Mouse (Mus musculus) testis, adult 2 months (tissue): Measurements from ENCODE around the gene Nudt4. TPM values are rescaled to one million over a fixed set of nuclear protein-coding genes. Genes with fewer than 3 reads are reported as not detected.

Experiments
- H3K27ac ChIP-seq: fragments of 200-500 bp; 2 replicates; pipeline ENCODE4 v1.5.1; 2012; ENCODE audit warnings: low read depth, low read length; ENCODE audit not compliant: control insufficient read depth, insufficient read depth
- H3K27me3 ChIP-seq: fragments of 200-500 bp; 2 replicates; pipeline ENCODE4 v1.6.1; 2012; ENCODE audit warnings: mild to moderate bottlenecking, low read length, moderate library complexity; ENCODE audit not compliant: control insufficient read depth, insufficient read depth
- H3K36me3 ChIP-seq: fragments of 200-500 bp; 2 replicates; pipeline ENCODE4 v1.6.1; 2012; ENCODE audit warnings: mild to moderate bottlenecking, low read length; ENCODE audit not compliant: control insufficient read depth, insufficient read depth
- H3K4me1 ChIP-seq: fragments of 200-500 bp; 2 replicates; pipeline ENCODE4 v1.6.1; 2012; ENCODE audit warnings: low read length; ENCODE audit not compliant: control insufficient read depth, insufficient read depth
- H3K4me3 ChIP-seq: fragments of 200-500 bp; 2 replicates; pipeline ENCODE4 v1.5.1; 2012; ENCODE audit warnings: low read depth, mild to moderate bottlenecking, low read length, moderate library complexity, mixed read lengths; ENCODE audit not compliant: control insufficient read depth
- CTCF ChIP-seq: fragments of 200-500 bp; IDR thresholded peaks from 2 replicates; pipeline ENCODE4 v1.5.1; 2012; ENCODE audit warnings: low read depth, mild to moderate bottlenecking, inconsistent platforms, low read length, moderate library complexity; ENCODE audit not compliant: control insufficient read depth, insufficient read depth, insufficient replicate concordance
- POLR2A ChIP-seq: fragments of 200-500 bp; IDR thresholded peaks from 2 replicates; pipeline ENCODE4 v1.6.1; 2012; ENCODE audit warnings: low read depth, mild to moderate bottlenecking, inconsistent platforms, low read length, moderate library complexity; ENCODE audit not compliant: control insufficient read depth
- polyA plus RNA-seq: library from polyadenylated mRNA; depleted of rRNA; stranded (reverse); fragments of >200 nt; gene quantifications from 2 replicates; pipeline ENCODE4 v1.2.3, GENCODE M21; 2012

Gene Nudt4
- polyA plus RNA-seq, 1 experiment, result 204 TPM

GRCm38 (mm10) chr10:95577567-95577950, 13.6 kb upstream of the Nudt4 start:
- TF ChIP-seq CTCF (no peak), POLR2A (no peak)
- H3K27ac ChIP-seq, result no peak overlapping the region

GRCm38 (mm10) chr10:95576876-95577566, 13.1 kb upstream of the Nudt4 start:
- Histone ChIP-seq H3K4me3 (no peak overlapping the region), H3K27ac (no peak overlapping the region), H3K36me3 (no peaks in the 10 kb centered on the region), H3K27me3 (no peaks in the 10 kb centered on the region), H3K4me1 (peaks cover 5% of the 10 kb centered on the region)
- TF ChIP-seq POLR2A (no peak), CTCF (no peak)

More at GRCm38 (mm10) chr10:95577567-95577950, 13.6 kb upstream of the Nudt4 start:
- Histone ChIP-seq H3K4me1 (peaks cover 5% of the 10 kb centered on the region), H3K36me3 (no peaks in the 10 kb centered on the region), H3K27me3 (no peaks in the 10 kb centered on the region), H3K4me3 (no peak overlapping the region)

DNA sequence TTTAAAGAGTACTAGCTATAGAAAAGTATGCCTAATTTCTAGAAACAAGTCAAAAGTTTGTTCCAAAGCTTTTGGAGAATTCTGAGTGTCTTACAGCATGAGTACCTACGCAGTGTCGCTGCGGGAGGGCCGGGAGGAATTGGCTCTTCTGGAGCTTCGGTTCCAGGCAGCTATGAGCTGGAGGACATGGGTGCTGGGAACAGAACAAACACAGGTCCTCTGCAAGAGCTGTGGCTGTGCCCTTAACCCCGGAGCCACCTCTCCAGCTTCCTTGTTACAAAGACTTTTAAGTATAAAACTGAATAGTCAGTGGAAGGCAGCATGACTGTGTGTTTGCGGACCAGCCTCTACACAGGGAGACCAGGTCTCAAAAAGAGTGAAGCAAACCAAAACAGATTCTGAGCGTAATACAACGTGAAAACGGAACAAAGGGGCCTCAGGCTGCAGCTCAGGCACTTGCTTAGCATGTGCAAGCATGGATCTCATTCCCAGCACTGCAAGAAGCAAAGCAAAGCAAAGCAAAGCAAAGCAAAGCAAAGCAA, 12.0 kb upstream of the Nudt4 start:
- no peaks in the 10 kb centered on the region for H3K27me3 ChIP-seq
- no peak overlapping the region for H3K4me3 ChIP-seq
- no peak overlapping the region for H3K27ac ChIP-seq

GRCm38 (mm10) chr10:95574994-95575393, 11.0 kb upstream of the Nudt4 start:
- Histone ChIP-seq H3K4me3 (no peak overlapping the region), H3K36me3 (no peaks in the 10 kb centered on the region), H3K27ac (no peak overlapping the region), H3K27me3 (no peaks in the 10 kb centered on the region), H3K4me1 (peaks cover 5% of the 10 kb centered on the region)
- TF ChIP-seq CTCF, result no peak
- no peak for TF ChIP-seq POLR2A

More for the DNA sequence above, 12.0 kb upstream of the Nudt4 start:
- Histone ChIP-seq H3K36me3 (no peaks in the 10 kb centered on the region), H3K4me1 (peaks cover 5% of the 10 kb centered on the region)
- no peak for TF ChIP-seq CTCF
- TF ChIP-seq POLR2A, result no peak

- TF ChIP-seq POLR2A (no peak), CTCF (no peak)
- Histone ChIP-seq H3K36me3 (no peaks in the 10 kb centered on the region), H3K27me3 (no peaks in the 10 kb centered on the region), H3K4me1 (peaks cover 8% of the 10 kb centered on the region), H3K4me3 (no peak overlapping the region), H3K27ac (no peak overlapping the region)
These were observed 5.5 kb upstream of the Nudt4 start for GRCm38 (mm10) chr10:95569441-95569840.

DNA sequence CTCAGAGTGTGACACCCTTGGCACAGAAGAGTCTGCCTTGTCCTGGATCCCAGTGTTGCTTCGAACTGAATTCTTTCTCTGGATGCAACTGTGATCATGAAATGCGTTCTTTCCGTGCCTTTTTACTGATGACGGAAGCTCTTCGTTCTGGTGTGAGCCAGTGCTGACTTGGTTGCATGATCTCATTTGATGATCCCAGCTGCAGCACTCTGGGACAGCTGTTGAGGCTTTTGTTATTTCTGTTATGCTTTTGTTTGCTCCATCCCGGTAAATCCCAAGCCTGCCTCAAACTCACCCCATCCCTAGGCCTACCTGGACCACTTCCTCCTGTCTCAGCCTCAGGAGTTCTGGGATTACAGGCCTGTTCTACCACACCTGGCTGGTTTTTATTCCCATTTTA, 4.1 kb upstream of the Nudt4 start:
- Histone ChIP-seq H3K4me1 (peaks cover 8% of the 10 kb centered on the region), H3K4me3 (no peak overlapping the region), H3K36me3 (no peaks in the 10 kb centered on the region), H3K27ac (no peak overlapping the region), H3K27me3 (no peaks in the 10 kb centered on the region)
- TF ChIP-seq POLR2A (no peak), CTCF (no peak)

GRCm38 (mm10) chr10:95567550-95567949, 3.6 kb upstream of the Nudt4 start:
- TF ChIP-seq CTCF (no peak), POLR2A (no peak)

More at GRCm38 (mm10) chr10:95567550-95567949, 3.6 kb upstream of the Nudt4 start:
- no peak overlapping the region for H3K4me3 ChIP-seq
- H3K4me1 ChIP-seq, result peaks cover 8% of the 10 kb centered on the region
- no peaks in the 10 kb centered on the region for H3K36me3 ChIP-seq
- H3K27ac ChIP-seq, result no peak overlapping the region
- H3K27me3 ChIP-seq, result no peaks in the 10 kb centered on the region
